Mouse (Mus musculus) 416B (cell line): ENCODE results near the gene Asic4.
A peak's percentile ranks its signal among the peaks of the same experiment; 100 is the strongest.

Experiments
- DNase-seq: peaks from one replicate; pipeline ENCODE4 v3.0.0; 2011; ENCODE audit warnings: low read depth

Asic4 gene

GRCm38 (mm10) chr1:75467215-75467927 lies 17.1 kb downstream of the Asic4 start:
- peak; percentile 59 for DNase-seq

GRCm38 (mm10) chr1:75469287-75469825 lies 19.1 kb downstream of the Asic4 start:
- DNase-seq, result no peak

GRCm38 (mm10) chr1:75476441-75476840 lies 26.2 kb downstream of the Asic4 start:
- no peak for DNase-seq

DNA sequence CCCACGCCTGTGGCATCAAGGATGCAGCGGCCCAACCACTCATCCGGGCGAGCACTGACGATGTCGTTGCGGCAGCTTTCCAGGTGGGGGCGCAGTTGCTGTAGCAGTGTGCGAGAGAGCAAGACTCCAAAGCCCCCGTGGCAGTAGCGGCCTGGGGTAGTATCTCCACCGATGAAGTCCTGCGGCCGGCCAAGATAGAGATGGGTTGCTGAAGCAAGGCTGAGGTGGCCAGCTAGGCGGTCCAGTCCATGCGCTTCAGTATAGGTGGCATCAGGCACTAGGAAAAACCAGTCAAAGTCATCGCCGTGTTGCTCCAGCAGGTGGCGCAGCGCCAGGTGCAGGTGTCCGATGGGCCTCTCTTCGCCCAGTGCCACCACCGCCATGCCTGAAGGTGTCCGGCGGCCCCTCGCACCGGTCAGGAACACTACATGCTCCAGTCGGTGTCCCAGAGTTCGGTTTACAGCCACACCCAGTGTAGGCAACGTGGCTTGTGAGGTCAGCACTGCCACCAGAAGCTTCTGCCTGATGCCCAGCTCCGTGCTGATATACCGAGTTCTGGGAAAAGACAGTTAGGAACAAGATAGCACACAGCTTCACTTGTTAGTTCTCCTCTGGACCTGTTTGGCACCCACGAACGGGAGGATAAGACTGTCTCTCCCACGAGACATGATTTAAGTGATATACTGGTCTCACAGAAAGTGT lies 27.2 kb downstream of the Asic4 start:
- peak; percentile 22 for DNase-seq

- no peak for DNase-seq
Measured at GRCm38 (mm10) chr1:75477966-75478290, 27.7 kb downstream of the Asic4 start.

GRCm38 (mm10) chr1:75478497-75478896 lies 28.3 kb downstream of the Asic4 start:
- DNase-seq, result peak; percentile 34

DNA sequence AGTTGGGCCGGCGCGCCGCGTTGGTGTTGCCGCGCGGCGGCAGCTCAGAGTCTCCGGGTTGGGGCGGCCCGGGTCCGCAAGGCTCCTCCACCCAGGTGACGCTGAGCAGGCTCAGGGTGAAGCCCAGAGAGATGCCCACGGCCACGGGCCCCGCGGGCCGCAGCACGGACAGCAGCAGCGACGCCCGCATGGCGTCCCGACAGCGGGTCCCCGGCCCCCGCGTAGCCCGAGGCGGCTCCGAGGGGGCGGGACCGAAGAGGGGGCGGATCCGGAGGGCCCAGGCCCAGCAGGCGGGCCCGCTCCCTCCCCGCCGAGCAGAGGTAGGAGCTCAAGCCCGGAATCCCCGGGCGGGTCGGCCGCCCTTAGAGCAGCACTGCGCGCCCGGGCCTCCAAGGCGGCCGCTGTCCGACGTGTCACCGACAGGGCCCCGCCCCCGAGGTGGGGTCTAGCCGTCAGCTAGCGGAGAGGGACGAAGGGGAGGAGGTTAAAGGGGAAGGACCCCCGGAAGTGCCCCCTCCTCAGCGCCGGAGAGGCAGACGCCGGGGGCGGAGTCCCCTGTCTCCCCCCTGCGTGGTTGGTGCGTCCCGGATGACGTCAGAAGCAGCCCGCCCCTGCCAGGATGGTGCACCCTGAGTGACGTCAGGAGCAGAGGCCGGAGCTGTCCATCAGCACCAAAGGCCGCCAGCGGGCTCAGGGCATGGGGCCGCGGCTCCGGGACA lies 28.8 kb downstream of the Asic4 start, which contains the start of the genes Chpf and Tmem198:
Gene Chpf, minus strand, starts transcription at position 392 of the 719 bp plus-strand sequence.
Gene Tmem198, plus strand, starts transcription at position 617 of the 719 bp plus-strand sequence.
- no peak for DNase-seq

GRCm38 (mm10) chr1:75479635-75479989 lies 29.4 kb downstream of the Asic4 start:
- DNase-seq, result no peak

GRCm38 (mm10) chr1:75480036-75480435 lies 29.8 kb downstream of the Asic4 start:
- DNase-seq, result no peak

DNA sequence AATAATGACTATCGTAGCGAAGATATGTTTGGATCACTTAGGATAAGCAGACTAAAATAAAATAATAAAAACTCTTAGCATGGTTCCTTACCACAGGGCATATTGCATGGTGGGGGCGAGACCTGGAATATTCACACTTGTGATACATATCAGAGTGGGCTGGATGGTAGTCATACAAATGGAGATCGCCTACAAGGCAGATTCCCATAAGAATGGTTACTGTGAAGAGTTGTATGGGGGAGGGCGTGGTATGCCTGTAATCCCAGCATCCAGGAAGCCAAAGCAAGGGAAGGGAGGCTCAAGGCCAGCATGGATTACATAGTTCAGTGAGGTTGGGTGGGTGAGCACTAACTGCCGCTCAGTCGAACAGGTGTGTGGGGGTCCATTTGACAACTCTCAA lies 30.5 kb downstream of the Asic4 start:
- no peak for DNase-seq

DNA sequence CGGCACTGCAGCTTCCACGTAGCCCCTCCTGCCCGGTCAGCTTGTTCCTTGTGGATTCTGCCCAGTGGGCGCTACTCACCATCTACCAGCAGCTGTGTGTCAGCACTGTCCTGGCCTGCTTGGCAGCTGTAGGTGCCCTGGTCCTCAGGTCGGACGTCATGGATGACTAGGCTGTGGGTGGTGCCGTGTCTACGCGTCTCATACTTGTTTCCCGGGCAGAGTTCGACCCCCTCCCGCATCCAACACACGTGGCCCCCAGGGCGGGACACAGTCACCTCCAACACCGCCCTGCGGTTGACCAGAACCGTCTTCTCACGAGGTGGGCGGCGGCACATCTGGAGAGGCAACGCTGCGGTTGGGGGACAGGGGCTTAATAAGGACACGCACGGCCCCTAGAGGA lies 36.3 kb downstream of the Asic4 start:
- DNase-seq, result no peak

DNA sequence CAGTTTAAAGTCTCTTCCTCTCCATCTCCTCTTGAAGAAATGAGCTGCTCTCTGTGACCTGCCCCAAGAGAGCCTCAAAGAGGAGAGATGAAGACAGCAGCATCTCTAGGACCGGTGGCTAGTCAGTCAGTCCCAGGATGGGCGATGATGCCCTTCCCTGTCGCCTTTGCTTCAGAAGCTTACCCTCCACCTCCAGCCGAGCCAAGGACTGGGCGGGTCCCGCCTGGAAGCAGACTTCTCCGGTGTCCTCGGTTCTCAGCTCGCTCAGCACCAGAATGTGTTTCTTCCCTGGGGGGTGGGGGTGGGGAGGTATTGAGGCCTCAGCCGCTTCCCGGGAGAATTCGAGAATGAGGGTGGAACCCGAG lies 36.8 kb downstream of the Asic4 start:
- no peak for DNase-seq

- DNase-seq, result no peak
Measured at GRCm38 (mm10) chr1:75487405-75488161, 37.3 kb downstream of the Asic4 start.

DNA sequence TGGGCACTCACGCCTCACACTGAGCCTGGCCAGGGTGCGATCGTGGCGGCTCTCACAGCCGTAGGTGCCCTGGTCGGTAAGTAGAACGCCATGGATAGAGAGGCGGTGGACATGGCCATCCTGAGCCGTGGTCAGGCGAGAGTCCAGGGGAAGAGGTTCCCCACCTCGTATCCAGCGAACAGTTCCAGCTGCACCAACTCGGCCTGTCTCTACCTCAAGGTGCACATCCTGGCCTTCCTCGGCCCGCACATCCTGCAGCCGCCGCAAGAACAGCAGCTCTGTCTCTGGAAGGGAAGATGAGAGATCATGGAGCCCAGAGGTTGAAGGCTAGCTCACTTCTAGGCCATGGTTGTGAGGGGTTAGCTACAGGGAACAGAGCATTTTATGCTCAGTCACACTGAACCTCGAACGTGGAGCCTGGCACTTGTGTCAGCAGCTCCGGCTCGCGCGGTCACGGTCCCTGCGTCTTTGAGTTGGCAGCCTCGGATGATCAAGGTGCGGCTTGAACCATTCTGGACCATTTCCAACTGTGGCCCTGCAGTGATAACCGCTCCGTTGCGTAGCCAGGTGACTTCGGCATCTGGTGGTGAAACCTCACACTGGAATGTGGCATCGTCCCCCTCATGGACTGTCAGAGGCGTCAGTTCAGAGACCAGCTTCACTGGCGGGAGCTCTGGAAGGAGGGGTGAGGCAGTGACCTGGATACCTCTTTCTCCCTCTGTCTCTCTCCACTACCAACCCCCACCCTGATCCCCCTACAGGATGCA lies 40.7 kb downstream of the Asic4 start:
- DNase-seq, result no peak

GRCm38 (mm10) chr1:75492579-75493170 lies 42.4 kb downstream of the Asic4 start:
- no peak for DNase-seq

- DNase-seq, result peak; percentile 31
Measured at GRCm38 (mm10) chr1:75494878-75495548, 44.8 kb downstream of the Asic4 start.

DNA sequence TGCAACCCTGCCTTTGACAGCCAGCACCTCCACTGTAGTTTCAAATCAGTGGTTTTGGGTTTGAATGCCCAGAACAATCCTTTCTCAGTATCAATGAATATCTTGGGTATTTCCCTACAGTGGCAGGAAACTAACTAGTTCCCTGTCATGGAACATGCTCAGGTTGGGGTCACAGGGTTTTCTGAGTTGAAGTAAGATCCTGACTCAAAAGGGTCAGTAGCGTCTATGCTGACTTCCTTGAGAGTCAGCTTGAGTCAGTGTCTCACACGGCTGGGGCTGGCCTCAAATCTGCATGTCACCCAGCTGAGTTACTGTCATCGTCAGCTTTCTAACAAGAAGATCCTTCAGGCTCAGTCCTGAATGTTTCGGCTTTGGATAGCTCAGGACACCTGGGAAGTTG lies 48.7 kb downstream of the Asic4 start:
- no peak for DNase-seq

GRCm38 (mm10) chr1:75499441-75499840 lies 49.2 kb downstream of the Asic4 start:
- peak; percentile 10 for DNase-seq

GRCm38 (mm10) chr1:75501905-75502304 lies 51.7 kb downstream of the Asic4 start:
- DNase-seq, result no peak

DNA sequence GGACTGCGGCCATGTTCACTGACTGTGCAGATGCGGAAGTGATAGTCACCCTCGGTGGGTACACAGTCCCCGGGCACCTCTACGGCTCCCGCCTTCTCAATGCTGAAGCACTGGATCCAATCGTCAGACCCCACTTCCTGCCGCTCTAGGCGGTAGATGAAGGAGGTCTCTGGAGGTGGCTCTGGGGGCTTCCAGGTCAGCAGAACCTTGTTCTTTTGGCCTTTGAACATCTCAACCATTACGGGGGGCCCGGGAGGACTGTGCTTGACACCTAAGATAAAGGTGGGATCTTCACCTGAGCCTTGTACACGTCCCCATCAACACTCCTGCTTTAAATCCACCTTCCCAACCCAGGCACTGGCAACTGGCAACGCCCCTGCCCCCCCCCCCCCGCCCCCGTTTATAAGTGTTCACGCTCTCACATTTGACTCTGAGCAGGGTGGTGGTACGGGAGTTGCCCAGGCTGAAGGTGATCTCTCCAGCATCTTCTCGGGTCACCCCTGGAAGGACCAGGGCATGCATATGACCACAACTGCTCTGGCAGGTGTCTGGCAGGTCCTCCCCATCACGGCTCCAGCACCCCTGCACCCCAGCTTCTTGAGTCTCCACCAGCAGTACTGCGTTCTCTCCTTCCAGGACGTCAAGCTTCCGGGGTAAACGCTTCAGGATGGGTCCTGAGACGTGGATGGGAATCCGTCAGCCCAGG lies 52.9 kb downstream of the Asic4 start:
- DNase-seq, result no peak
